Mouse (Mus musculus): ENCODE results near the gene Kpna1.
"Not testable (repeated sequence)": the region's sequence is repeated elsewhere in the genome, so short reads cannot be mapped to it uniquely, and the experiment has no call there.

The Kpna1 gene

DNA sequence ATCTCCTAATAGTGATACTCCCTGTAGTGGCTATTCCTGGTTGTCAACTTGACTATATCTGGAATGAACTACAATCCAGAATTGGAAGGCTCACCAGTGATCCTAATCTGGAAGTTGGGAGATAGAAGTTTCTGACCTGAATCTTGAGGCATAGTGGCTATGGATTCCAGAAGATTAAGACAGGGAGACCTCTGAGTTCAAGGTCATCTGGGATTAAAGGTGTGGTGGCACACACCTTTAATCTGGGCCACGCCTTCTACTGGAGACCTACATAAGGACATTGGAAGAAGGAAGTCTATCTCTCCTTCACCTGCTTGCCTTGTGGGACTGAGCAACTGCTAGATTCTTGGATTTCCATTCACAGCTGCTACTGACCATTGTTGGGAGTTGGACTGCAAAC is at the start of gene Kpna1:
Kpna1 (plus strand) TSS at position 301 of the 400 bp plus-strand sequence.
- DNase-seq (ENCODE audit: low read depth in 1 of 2, low spot score in 2 of 2): not testable (repeated sequence)

DNA sequence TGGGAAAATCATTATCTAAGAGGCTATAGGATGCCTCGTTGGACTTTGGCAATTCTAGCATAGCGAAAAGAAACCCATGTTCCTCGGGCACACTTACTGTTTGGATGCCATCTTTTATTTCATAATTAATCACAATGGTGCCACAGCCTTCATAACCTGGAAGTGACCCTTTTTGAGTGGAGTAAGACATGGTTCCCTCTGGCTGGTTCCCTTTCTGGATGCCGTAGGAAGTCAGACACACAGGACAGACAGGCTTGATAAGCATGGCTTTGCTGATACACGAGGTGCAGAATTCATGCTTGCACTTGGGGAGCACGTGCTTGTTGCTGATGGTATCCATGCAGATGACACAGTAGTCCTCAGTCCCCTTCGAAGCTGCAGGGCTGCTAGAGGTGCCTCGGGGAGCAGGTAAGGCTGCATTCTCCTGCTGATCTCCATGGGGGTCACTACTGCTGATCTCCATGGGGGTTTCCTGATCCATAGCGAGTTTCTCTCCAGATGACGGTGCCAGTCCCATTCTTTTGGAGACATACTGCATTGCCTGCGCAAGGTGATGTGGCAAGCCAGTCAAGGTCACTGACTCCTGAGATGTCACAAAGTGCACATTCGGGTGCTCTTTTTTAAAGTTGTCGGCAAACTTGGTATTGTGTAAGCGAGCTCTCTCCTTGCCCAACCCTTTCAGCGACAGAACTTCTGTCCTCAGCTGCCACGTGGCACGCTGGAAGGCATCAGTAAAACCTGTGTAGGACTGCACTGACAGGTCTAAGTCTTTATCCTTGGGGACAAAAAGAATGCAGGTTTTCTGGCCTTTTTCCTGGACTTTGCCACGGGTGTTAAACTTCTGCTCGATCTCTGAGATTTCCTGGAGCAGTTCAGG is 46.1 kb upstream of the Kpna1 start:
- no peak for DNase-seq (ENCODE audit: low read depth in 1 of 2, low spot score in 2 of 2)

DNA sequence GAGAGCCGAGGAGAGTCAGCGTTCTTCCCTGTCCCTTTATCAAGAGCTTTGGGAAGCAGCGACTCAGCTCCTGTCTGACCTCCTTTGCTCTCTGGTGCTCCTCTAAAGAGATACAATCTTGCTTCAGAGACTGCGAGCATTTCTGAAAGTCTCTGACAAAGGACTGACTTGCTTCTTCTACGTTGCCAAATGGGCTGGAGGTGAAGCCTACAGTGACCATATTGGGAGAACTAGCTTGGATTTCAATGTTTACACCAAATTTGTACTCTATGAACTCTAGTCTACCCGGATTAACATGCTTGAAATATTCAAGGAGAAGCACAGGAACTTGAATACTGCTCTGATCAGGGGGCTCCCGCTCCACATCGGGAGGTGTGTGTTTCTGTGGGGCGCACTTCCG is 45.4 kb upstream of the Kpna1 start:
- DNase-seq (ENCODE audit: low read depth in 1 of 2, low spot score in 2 of 2): no peak

DNA sequence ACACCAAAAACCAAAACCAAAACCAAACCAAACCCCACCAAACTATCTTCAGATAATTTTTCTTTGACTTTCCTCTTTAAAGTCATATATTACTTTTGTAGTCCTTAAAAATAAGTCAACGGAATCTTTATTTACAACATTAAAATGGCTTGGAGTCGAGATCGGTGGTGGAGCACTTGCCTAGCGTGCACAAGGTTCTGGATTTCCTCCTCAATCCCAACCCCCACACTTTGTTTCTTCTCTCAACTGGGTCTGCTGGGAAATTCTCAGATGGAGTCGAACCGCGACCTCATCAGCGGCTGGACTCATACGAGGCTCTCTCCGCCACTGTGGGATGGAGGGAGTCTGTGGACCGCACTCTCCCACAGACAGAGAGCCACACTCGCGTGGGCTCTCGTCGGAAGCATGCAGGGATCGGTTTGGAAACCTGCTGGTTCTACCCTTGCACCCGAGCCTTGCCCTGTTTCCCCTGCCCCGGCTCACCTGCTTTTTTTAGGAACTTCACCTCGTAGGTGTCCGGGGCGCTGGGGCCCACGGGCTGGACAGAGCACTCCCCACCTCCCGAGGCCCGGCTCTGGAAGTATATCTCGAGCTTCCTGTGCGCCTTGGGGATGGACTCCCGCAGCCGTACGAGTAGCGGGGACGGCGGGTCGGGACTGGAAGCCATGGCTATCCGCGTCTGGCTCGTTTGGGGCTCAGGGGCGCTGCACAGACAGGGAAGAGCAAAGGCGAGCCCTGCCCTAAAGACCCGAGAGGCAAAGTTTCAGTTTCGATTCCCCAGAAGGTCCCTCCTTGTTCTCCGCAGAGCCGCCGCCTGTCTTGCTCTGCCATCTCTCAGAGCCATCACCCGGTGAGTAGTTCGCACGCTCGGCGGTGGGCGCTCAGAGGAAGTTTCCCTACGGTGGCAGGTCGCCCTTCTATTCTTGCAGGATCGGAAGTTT is 40.1 kb upstream of the Kpna1 start, which contains the start of the genes Parp9 and Dtx3l:
Parp9 (plus strand) TSS at position 260 of the 941 bp plus-strand sequence.
Dtx3l (minus strand) TSS at position 941 of the 941 bp plus-strand sequence.
- peak; percentile 31 to 53 for DNase-seq (ENCODE audit: low read depth in 1 of 2, low spot score in 2 of 2)

DNA sequence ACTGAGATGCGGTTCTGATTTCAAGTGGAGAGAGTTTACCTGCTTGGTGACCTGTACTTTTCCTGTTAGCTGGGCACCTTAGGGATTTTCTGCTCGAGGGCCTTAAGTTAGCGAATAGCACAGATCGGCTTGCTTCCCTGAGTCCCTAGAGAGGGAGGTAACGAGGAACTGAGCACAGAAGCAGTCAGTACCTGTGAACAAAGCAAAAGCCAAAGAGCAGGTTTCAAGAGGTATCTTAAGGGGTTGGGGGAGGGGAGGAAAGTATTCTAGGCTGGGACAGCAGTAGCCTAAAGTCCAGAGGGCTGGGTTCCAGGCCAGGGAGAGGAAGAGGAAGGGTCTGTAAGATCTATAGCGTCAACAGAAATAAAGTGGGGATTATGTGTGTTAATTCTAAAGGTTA is 39.3 kb upstream of the Kpna1 start:
- no peak for DNase-seq (ENCODE audit: low read depth in 1 of 2, low spot score in 2 of 2)

DNA sequence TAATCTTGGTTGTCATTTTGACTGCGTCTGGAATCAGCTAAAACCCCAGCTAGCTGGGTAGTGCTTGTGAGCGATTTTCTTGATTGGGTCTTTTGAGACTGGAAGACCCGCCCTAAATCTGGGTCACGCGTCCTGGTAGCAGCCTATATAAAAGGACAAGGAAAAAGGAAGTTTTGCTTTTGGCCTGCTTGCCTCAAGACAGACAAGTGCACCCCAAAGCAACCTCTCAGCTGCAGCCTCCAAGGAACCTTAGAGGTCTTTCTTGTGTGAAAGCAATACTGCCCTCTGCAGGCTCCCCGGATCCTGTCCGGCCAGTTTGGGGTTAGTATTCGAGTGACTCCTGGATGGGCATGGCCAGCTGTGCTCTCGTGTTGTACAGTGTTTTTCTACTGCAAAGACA is 38.9 kb upstream of the Kpna1 start:
- DNase-seq (ENCODE audit: low read depth in 1 of 2, low spot score in 2 of 2): peak; percentile 82 to 87

DNA sequence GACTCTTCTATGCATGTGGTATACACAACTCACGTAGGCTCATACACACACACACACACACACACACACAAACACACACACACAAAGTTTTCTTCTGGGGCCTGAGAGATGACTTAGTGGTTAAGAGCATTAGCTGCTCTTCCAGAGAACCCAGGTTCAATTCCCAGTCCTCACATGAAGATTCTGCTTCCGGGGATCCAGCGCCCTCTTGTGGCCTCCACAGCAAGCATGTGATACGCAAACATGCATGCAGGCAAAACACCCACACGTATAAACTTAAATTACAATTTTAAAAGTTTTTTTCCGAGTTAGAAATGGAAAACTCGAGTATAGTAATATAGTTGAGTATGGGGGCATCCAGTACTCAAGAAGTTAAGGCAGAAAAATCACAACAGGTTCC is 37.2 kb upstream of the Kpna1 start:
- peak in 1 of 2 experiments; percentile 21 for DNase-seq (ENCODE audit: low read depth in 1 of 2, low spot score in 2 of 2)

DNA sequence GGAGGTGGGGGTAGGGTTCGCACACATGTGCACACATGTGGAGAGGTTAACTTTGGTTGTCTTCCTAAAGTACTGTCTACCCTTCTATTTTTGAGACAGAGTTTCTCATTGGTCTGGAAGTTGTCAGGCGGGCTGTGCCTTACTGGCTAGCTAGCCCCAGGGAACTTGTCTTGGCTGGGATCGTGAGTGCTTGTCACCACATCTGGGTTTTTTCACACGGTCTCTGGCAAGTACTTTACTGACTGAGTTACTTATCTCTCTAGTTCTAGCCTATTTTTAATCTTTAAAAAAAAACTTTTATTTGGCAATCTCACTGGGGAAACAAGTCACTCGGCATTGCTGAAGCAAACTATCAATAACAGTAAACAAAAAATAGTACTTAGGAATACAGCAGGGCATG is 29.3 kb upstream of the Kpna1 start:
- DNase-seq (ENCODE audit: low read depth in 1 of 2, low spot score in 2 of 2): no peak

DNA sequence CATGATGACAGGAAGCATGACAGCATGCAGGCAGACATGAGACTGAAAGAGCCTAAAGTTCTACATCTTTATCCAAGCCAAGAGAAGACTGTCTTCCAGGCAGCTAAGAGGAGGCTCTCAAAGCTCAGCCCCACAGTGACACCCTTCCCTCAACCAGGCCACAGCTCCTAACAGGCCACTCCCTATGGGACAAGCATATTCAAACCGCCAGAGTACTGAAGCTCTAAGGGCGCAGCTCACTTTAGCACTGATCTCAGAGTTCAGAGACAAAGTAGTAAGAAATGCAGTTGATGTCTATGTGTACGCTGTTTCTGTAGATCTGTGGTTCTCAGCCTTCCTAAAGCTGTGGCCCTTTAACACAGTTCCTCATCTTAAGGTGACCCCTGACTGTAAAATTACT is 27.3 kb upstream of the Kpna1 start:
- DNase-seq (ENCODE audit: low read depth in 1 of 2, low spot score in 2 of 2): no peak

DNA sequence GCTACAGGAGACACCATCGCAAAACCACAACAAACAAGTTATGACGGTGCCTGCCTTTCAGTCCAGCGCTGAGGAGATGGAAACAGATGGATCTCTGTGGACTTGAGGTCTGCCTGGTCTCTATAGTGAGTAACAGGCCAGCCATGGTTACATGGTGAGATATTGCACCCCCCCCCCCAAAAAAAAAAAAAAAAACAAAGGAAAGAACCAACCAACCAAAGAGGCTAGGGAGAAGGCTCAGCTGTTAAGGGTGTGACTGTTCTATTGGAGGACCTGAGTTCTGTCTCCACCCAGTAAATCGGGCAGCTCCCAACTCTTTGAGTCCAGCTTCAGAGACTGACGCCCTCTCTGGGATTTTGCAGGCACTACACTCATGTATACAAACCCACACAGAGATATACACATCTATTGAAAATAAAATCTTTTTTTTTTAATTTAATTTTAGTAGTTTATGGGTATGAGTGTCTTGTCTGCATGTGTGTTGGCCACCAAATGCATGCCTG is 25.9 kb upstream of the Kpna1 start:
- no peak for DNase-seq (ENCODE audit: low read depth in 1 of 2, low spot score in 2 of 2)

DNA sequence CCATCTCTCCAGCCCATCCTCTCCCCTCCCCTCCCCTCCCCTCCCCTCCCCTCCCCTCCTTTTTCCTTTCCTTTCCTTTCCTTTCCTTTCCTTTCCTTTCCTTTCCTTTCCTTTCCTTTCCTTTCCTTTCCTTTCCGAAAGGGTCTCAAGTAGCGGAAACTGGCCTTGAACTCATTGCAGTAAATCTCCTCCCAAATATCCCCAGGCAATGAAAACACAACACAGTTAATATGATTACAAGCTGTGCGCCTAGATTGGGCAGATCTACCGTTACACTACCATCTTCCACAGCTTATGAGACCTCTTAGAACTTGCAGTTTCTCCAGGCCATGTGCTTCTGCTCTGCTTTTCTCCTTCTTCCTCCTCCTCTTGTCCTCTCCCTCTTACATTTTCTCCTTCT is 12.6 kb upstream of the Kpna1 start:
- DNase-seq (ENCODE audit: low read depth in 1 of 2, low spot score in 2 of 2): not testable (repeated sequence)

DNA sequence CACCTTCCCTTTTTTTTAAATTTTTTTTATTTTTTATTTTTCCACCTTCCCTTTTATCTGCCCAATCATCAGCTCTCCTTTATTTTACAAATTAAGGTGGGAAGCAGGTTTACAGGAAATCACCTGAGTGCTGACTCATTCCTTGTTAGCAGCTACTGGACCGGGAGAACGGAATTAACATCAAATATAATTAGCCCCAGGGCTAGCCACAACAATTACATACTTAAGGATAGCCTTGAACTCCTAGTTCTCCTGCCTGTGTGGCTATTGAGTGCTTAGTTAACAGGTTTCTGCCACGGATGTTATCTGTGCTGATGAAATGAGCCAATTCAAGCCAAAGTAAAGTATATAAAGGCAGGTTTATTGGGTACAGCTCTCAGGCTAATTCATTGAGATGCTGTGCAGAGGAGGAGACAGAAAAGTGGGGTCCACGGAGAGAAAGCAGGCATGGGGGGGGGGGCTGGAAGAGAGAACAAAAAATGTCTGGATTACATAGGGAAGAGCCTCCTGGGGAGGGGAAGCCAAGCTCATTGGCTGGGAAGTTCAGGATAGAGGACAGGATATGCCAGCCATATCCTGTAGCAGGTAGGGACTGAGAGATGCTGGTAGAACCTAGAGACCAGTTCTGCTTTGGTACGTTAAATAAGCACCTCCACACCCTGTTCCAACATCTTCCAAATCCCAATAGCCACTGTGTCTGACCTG is 12.0 kb upstream of the Kpna1 start:
- DNase-seq (ENCODE audit: low read depth in 1 of 2, low spot score in 2 of 2): no peak

DNA sequence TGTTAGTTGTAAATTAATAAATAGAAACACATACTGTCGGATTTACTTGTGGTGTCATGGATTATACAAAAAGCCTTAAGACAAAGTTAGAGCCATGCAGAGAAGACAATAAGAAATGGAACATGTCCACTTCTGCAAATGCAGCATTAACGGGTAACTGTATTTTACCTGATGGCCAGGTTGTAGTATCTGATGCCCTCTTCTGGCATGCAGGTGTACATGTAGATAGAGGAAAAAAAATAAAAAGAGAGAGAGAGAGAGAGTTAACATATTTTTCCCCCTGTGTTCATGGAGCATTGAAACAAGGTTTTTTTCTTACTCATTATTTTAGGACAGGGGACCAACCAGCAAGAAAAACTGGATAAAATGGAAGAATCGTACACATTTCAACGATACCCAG is 11.2 kb upstream of the Kpna1 start:
- no peak for DNase-seq (ENCODE audit: low read depth in 1 of 2, low spot score in 2 of 2)

DNA sequence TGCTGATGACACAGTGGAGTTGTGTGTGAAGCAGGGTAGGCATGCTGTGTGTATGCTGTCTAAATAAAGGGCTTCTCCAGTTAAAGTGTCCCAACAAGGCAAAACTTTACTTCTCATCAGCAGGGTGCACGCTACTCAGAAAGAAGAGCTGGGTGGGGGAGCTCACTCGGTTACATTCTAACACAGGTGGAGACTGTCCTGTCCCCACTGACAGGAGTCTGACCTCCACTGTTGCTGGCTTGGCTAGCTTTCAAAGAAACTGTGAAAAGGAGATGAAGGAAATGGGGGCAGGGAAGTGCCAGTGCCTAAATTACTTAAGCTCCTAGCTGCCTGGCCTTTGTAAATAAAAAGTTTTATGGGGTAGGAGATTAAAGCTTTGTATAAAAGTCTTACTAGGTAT is 10.4 kb upstream of the Kpna1 start:
- no peak for DNase-seq (ENCODE audit: low read depth in 1 of 2, low spot score in 2 of 2)

DNA sequence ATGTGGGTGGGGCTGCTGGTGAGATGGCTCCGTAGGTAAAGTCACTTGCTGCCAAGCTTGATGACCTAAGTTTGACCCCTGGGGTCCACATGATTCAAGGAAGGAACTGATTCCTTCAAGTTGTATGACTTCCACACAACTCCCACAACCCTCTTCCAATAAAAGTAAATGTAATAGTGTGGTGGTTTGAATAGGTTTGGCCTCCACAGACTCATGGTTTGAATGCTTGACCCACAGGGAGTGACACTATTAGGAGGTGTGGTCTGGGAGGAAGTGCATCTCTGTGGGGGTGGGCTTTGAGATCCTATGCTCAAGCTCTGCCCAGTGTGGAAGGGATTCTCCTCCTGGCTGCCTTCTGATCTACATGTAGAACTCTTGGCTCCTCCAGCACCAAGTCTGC is 4.5 kb upstream of the Kpna1 start:
- no peak for DNase-seq (ENCODE audit: low read depth in 1 of 2, low spot score in 2 of 2)

DNA sequence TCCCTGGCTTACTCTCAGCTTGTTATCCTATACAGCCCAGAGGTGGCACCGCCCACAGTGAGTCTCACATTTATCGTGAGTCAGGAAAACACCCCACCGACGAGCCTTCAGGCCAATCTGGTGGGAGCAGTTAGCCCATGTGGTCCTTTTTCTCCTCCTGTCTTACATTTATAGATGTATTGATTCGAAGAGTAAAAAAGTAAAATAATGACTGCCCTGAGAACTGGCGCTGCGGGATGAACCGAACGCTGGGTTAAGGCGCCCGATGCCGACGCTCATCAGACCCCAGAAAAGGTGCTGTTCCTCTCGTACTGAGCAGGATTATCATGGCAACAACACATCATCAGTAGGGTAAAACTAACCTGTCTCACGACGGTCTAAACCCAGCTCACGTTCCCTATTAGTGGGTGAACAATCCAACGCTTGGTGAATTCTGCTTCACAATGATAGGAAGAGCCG is 2.8 kb downstream of the Kpna1 start:
- DNase-seq (ENCODE audit: low read depth in 1 of 2, low spot score in 2 of 2): peak; percentile 100

DNA sequence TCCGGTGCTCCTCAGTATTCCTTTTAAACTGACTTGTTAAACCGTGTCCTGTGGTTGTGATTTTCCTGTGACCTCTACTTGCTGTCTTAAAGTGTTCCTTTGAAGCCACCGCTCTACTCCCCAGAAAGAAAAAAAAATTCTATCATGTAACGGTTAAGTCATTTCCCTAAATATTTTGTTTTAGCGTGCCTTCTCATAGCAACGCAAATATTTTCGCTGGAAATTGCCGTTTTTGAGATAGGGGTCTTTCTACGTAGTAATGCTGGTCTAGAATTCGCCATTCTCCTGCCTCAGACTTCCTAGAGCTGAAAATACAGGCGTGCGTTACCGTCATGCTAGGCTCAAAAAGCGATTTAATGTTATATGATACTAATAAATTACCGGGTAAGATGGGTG is 4.0 kb downstream of the Kpna1 start:
- no peak for DNase-seq (ENCODE audit: low read depth in 1 of 2, low spot score in 2 of 2)

DNA sequence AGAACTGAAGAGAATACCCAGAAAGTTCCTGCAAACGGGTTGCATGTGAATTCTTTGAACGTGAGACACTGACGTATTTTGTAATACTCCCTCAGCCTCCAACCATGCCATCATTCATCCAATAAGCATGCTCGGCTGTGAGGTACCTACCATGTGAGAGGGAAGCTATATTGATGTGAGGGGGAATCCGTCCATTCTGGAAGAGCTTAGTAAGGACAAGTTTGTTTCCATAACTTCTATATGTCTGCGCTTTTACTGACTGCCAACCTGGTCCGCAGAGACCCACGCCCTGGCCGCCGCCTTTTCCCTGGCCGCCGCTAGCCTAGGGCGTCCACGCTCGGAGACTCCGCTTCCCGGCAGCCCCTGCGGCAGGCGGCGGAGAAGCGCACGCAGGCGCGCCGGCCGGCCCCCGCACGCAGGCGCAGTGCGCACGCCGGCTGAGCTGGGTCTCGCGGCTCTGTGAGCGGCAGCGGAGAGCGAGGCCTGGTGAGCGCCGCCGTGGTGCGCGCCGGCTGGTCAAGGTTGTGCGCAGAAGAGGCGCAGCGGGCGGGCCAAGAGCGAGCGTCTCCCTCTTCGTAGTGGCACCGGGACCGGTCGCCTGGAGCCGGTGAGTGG is 4.5 kb downstream of the Kpna1 start:
- peak; percentile 65 to 86 for DNase-seq (ENCODE audit: low read depth in 1 of 2, low spot score in 2 of 2)

DNA sequence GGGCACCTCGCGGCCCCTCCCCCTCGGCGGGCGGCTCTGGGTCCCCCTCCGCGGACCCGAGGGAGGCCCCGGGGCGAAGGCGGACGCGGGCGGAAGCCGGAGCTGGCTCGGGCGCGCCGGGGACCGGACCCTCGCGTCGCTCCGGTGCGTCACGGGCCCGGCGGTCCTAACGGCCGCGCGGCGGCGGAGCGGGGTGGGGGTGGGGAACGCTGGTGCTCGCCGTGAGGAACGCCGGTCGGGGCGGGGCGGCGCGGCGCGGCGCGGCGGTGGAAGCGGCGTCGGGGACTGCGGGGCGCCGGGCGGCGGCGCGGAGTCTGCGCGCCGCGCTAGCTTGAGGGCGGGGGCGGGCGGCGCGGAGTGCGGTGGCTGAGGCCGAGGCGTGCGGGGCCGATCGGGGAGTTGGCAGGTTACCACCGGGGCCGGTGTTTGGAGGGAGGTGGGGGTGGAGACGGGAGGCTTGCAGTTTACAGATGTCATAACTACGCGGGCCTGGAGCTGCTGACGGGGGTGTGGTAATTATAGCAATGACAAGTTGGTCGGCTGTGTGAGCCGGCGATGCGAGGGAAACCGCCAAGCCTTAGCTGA is 5.1 kb downstream of the Kpna1 start:
- peak; percentile 18 to 52 for DNase-seq (ENCODE audit: low read depth in 1 of 2, low spot score in 2 of 2)

DNA sequence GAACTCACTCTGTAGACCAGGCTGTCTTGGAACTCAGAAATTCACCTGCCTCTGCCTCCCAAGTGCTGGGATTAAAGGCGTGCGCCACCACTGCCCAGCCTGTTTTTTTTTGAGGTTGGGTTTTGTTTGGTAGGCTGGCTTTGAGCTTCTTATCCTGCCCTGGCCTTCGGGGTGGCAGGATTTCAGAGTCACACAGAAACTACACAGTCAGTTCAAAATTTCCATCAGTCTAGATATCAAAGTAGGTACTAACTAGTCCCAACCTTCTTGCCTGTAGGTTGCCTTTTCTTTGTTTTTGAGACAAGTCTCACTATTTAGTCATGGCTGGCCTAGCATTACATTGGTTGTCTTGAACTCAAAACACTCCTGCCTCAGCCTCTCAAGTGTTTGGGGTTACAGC is 5.9 kb downstream of the Kpna1 start:
- no peak for DNase-seq (ENCODE audit: low read depth in 1 of 2, low spot score in 2 of 2)
